Mouse (Mus musculus) layer of hippocampus, postnatal 36 days (tissue): Measurements from ENCODE around the gene Cmc2. TPM values are rescaled to one million over a fixed set of nuclear protein-coding genes. Genes with fewer than 3 reads are reported as not detected.

Source experiments
- total RNA-seq, 2 experiments: library from RNA; stranded (reverse); gene quantifications; 2 replicates each; pipeline ENCODE4 v1.2.3; 2021

Gene Cmc2
- total RNA-seq, 2 experiments from 2014 or later: 13.2 to 16.0 TPM

Other genes starting within 250 kb of the Cmc2 start
- gene Cdyl2, start 188.5 kb downstream of the Cmc2 start, total RNA-seq: 1 to 10 TPM; 9.5 to 9.9 TPM
- gene Cenpn, start 275 bp upstream of the Cmc2 start, total RNA-seq: 1 to 10 TPM; 1.0 to 1.4 TPM
- 10 to 100 TPM; 37.7 to 39.9 TPM for gene Atmin, start 21.9 kb upstream of the Cmc2 start, total RNA-seq
- gene 1700030J22Rik, start 57.5 kb upstream of the Cmc2 start, total RNA-seq: 1 to 10 TPM; 8.0 TPM
- gene Gcsh, start 72.1 kb upstream of the Cmc2 start, total RNA-seq: 10 to 100 TPM; 40.3 to 46.2 TPM
- under 1 TPM in 1 of 2 experiments, not detected in 1; 0.05 TPM for gene Pkd1l2, start 161.0 kb upstream of the Cmc2 start, total RNA-seq
- gene Bco1, start 174.4 kb upstream of the Cmc2 start, total RNA-seq: under 1 TPM in 1 of 2 experiments, not detected in 1; 0.20 TPM
- 10 to 100 TPM; 18.2 to 18.7 TPM for gene Gan, start 236.7 kb upstream of the Cmc2 start, total RNA-seq